Mouse (Mus musculus) heart, postnatal 0 days (tissue): ENCODE results near the gene Abcf3.

Experiments used
- CTCF ChIP-seq: IDR thresholded peaks from 2 replicates; pipeline ENCODE4 v1.5.1; 2016; ENCODE audit warnings: antibody characterized with exemption, control low read depth, low read depth
- EP300 ChIP-seq: IDR thresholded peaks from 2 replicates; pipeline ENCODE4 v1.6.1; 2016; ENCODE audit warnings: antibody characterized with exemption, low read depth

DNA sequence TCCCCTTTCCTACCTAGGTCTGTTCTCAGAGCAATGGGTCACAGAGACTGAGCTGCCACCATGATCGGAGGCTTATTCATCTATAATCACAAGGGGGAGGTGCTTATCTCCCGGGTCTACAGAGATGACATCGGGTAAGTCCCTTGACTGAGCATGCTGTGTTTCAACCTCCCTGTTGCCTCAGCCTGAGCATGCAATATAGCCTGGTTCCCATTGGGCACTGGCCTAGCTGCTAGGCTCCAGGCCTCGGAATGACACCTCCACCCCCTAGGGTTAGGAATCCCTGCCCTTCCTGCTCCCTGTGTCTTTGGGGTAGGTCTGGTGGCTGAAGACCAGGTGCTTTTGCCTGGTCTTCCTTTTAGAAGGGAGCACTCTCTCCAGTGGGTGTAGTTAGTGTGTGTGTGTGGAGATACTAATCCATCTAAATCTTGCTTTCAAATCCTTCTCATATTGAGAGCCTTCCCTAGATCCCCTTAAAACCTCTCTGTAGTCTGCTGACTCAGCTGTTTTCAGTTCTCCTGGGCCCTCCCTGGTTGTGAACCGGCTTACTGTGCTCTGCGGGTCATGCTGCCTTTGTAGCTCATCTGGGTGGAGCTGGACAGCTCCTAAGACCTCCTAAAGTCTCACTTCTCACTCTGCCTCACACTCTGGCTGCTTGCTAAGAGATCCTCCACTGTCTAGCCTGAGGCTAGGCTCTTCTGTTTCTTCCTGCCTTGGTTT is 10.6 kb upstream of the Abcf3 start:
- TF ChIP-seq CTCF (no peak), EP300 (no peak)
